Mouse (Mus musculus) adrenal gland, postnatal 4 days (tissue): ENCODE measurements around the gene Eif4ebp2. TPM values are rescaled to one million over a fixed set of nuclear protein-coding genes. Genes with fewer than 3 reads are reported as not detected.

Source experiments
- DNase-seq, 2 experiments: peaks; one replicate each; pipeline ENCODE4 v3.0.0; 2021 to 2022; ENCODE audit warnings: low spot score in 2 of 2, mixed read lengths in 2 of 2
- total RNA-seq, 2 experiments: library from RNA; stranded (reverse); gene quantifications; 2 replicates each; pipeline ENCODE4 v1.2.3; 2021

Gene Eif4ebp2
- total RNA-seq, 2 experiments from 2014 or later = 112 to 123 TPM

- DNase-seq = no peak
Measured at GRCm38 (mm10) chr10:61385174-61385573, 67.3 kb downstream of the Eif4ebp2 start.

DNA sequence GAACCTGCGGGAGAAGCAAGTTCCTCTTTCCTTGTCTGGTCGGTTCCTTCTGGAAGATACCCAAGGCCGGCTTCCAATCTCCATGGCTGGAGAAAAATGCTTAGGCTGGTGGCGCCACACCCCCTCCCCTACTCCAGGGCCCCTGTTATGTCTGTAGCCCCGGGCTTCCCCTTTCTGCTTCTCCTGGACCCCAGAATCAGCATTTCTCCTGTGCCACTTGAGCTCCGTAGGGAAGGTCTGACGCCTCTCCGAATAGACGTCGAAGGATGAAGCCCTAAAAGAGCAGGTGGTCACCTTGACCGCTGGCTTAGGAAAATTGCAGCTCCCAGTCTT is 68.8 kb downstream of the Eif4ebp2 start:
- DNase-seq = no peak

DNA sequence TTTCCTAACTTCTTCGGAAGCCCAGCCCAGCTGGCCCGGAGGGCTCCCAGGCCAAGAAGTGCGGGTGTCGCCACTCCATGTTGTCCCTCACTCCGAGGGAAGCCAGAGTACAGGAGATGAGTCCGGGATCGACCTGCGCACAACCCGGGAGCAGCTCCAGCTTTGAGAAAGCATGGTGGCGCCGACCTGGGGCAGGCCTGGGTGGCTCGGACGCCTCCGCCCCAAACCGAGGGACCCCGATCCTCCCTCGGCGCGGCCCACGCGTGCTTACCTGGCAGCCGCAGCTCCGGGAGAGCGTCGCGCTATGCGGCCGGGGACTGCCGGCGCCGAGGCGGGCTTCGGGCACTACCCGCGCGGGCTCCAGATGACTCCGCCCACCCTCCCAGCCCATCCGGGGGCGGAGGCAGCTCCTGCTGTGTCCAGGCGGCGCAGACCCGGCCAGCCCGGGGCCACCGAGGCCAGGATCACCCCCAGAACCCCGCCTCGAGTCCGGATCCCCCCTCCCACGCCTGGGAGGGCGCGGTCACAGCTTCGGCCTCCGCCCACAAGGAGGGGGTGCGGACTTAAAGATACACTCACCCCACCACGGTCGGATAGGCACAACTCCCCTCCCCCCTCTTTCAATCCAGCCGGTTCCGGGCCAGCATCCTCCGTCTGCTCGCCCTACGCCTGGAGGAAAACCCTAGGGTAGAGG is 69.3 kb downstream of the Eif4ebp2 start, which contains the start of gene Pald1:
Gene Pald1 (minus strand): TSS at position 510 of the 694 bp plus-strand sequence.
- peak; percentile 28 to 64 for DNase-seq

- no peak for DNase-seq
Measured at GRCm38 (mm10) chr10:61382281-61382731, 70.2 kb downstream of the Eif4ebp2 start.

DNA sequence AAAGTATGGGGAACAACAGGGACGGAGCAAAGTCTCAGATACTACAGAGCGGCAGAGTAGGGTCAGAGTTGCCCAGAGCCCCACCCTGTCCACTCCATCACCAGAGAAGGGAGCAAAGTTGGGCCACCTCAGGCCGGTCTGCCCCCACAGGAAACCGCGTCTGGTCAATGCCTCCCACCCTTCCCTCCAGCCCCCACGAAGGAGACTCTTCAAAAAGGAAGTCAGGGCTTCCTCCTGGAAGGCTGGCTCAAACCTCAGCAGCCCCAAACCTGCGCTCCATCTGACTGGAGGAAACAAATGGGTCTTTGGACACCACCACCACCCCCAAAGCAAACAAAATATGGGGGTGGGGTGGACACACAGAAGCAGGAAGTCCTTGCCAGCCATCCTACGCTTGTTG is 70.6 kb downstream of the Eif4ebp2 start:
- no peak for DNase-seq

- no peak for DNase-seq
Measured at GRCm38 (mm10) chr10:61380186-61380585, 72.3 kb downstream of the Eif4ebp2 start.

- DNase-seq = no peak
Measured at GRCm38 (mm10) chr10:61379340-61380040, 73.0 kb downstream of the Eif4ebp2 start.

DNA sequence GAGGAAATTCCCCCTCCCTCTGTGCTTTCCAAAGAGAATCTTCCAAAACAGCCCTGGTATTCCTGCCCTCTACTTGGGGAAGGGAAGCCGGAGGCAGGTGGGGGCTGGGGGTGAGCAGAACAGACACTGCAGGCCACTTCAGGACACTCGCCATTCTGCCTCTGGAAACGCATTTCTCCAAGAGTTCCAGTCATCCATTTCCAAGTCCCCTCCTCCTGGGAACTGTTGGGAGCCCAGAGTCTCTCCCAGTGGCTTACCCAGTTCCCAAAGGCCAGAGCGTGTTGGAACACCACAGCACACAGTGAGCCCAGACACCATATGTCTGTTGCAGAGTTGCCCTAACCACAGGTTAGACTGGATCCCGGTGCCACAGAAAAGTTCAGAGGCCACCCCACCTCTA is 73.8 kb downstream of the Eif4ebp2 start:
- DNase-seq = no peak

Other genes with a start within 250 kb of the Eif4ebp2 start
- gene Adamts14, start 179.2 kb downstream of the Eif4ebp2 start, total RNA-seq = 1 to 10 TPM; 6.3 to 7.7 TPM
- gene Prf1, start 154.8 kb downstream of the Eif4ebp2 start, total RNA-seq = under 1 TPM in 1 of 2 experiments, not detected in 1; 0.28 TPM
- 10 to 100 TPM; 34.5 to 35.9 TPM for gene Pald1, start 69.1 kb downstream of the Eif4ebp2 start, total RNA-seq
- under 1 TPM in 1 of 2 experiments, not detected in 1; 0.14 TPM for gene Nodal, start 34.7 kb downstream of the Eif4ebp2 start, total RNA-seq
- gene Lrrc20, start 23.1 kb upstream of the Eif4ebp2 start, total RNA-seq = 10 to 100 TPM; 12.2 to 13.8 TPM
- gene Npffr1, start 142.8 kb upstream of the Eif4ebp2 start, total RNA-seq = under 1 TPM; 0.20 to 0.37 TPM
- 10 to 100 TPM; 50.1 to 55.6 TPM for gene Ppa1, start 195.9 kb upstream of the Eif4ebp2 start, total RNA-seq
- gene Sar1a, start 227.6 kb upstream of the Eif4ebp2 start, total RNA-seq = 100 to 1,000 TPM; 184 to 192 TPM
- gene Tysnd1, start 242.9 kb upstream of the Eif4ebp2 start, total RNA-seq = 10 to 100 TPM; 67.6 to 68.2 TPM